Mouse (Mus musculus) left cerebral cortex, postnatal 25 days (tissue): ENCODE measurements around the gene Ndst2. TPM values are rescaled to one million over a fixed set of nuclear protein-coding genes. Genes with fewer than 3 reads are reported as not detected.
A peak's percentile ranks its signal among the peaks of the same experiment; 100 is the strongest.
"Not testable (repeated sequence)": the region's sequence is repeated elsewhere in the genome, so short reads cannot be mapped to it uniquely, and the experiment has no call there.

Source experiments
- DNase-seq, 2 experiments: peaks; one replicate each; pipeline ENCODE4 v3.0.0; 2022; ENCODE audit warnings: low spot score in 2 of 2, mixed read lengths in 1 of 2
- intact Hi-C: fragments of 180-260 bp; cut with DNase I; formaldehyde crosslinking; loops from one replicate; pipeline ENCODE4 v1.15.1; 2025
- total RNA-seq, 2 experiments: library from RNA; stranded (reverse); gene quantifications; 2 replicates each; pipeline ENCODE4 v1.2.3; 2021

Gene Ndst2
- total RNA-seq, 2 experiments from 2014 or later = 14.9 to 17.4 TPM

DNA sequence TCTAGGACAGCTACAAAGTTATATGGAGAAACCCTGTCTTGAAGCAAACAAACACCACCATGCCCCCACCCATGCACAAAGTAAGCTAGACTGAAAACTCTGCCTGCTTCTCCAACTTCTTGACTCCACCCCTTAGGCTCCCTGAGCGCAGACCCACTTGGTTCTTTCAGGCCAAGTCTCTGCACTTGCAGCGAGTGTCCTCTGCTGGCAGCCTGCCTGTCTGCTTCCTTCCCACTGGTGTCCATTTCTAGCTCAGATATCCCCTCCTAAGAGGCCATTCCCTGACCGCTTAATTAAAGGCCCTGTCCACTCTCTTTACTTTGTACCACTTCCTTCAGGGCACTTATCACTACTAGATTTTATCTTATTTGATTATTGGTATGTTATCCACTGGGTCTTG is 9.3 kb upstream of the Ndst2 start:
- intact Hi-C loops = no loop called here
- DNase-seq = no peak

DNA sequence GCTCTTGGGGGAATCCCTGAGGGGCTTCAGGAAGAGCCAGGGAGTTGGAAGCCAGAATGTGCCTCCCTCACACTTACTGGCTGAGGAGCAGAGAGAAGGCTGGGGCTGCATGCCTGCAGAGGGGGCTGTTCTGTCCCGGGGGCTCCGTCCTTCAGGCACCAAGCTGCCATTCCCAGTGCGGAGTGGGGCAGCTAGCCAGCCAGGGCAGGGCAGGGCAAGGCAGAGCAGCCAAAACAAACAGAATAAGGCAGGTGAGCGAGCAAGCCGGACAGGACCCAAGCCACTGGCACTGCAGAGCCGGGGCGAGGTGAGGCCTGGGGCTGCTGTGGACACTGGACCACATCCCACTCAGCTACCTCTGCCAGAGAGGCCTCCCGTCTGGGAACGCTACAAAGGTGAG is 6.9 kb upstream of the Ndst2 start:
- intact Hi-C loops = no loop called here
- no peak for DNase-seq

DNA sequence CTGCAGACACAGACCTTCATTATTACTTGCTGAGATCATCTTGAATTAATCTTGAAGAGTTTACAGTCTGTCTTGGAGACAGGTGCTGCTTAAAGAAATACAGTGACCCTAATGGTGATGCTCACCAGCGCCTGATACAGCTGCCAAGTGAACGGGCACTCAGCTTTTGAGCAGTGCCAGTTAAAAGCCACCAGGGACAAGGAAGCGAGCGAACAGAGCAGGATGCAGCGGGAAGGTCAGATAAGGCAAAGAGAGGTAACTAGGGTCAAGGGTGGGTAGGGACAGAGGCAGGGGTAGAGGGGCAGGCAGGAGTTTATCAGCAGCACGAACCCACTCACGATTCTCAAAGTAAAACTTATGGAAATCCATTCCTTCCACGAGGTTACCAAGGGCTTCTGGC is 4.1 kb upstream of the Ndst2 start:
- intact Hi-C loops = no loop called here
- no peak for DNase-seq

DNA sequence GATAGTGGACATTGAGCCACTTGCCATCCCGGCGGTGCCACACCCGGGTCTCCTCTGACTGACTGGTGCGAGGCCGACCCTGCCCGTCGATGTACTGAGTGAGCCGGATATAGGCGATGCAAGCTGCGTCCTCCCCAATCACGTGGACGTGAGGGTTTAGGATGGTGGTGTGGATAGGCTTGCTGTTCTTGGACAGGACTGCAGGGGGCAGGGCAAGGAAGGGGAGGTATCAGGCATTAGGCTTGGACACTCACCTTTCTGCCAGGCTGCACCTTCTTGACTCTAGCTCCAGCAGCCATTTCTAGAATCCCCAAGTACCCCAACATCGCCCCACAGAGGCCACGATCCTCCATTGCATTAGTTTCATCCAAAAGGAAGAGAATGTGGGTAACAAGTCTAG is 2.9 kb upstream of the Ndst2 start:
- intact Hi-C loops = no loop called here
- peak; percentile 34 to 41 for DNase-seq

DNA sequence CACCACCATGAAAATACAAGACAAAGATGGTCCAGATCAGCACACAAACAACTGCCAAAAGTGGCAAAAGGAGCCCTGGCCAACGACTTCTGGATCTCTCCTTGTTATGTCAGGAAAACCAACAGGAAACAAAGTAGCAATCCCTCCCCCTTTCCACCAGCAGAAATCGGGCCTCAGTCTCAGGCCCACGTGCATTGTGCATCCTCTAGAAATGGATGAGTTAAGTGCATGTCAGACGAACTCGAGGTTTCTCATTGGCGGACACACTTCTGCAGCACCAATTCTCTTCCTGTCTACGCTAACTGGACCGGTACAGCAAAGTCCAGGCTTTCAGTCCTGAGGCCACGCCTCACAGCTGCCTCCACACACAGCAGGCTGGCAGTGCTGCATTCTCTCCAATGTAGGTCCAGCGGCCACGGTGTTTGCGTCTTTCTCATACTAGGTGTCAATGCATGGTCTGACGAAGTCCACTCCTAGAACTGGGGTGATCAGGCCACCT is 1.6 kb upstream of the Ndst2 start:
- DNase-seq = no peak
- intact Hi-C loops = no loop called here

DNA sequence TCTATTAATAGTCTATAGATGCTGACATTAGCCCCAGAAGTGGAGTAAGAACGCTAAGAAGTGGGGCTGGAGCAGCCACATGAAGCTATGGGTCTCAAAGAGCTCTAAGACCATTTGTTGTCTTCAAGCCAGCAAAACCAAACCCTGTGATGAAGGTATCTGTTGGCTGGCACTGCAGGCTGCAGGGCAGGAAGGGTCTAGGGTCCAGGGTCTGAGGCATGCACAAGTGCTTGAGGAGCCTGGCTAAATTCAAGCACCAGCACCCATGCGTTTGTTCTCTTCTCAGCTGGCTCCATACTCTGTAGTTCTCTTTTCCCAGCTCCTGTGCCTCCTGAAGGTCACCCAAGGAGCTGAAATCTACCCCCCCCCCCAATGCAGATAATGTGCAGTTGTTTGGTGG is 690 bp upstream of the Ndst2 start:
- intact Hi-C loops = no loop called here
- DNase-seq = no peak

DNA sequence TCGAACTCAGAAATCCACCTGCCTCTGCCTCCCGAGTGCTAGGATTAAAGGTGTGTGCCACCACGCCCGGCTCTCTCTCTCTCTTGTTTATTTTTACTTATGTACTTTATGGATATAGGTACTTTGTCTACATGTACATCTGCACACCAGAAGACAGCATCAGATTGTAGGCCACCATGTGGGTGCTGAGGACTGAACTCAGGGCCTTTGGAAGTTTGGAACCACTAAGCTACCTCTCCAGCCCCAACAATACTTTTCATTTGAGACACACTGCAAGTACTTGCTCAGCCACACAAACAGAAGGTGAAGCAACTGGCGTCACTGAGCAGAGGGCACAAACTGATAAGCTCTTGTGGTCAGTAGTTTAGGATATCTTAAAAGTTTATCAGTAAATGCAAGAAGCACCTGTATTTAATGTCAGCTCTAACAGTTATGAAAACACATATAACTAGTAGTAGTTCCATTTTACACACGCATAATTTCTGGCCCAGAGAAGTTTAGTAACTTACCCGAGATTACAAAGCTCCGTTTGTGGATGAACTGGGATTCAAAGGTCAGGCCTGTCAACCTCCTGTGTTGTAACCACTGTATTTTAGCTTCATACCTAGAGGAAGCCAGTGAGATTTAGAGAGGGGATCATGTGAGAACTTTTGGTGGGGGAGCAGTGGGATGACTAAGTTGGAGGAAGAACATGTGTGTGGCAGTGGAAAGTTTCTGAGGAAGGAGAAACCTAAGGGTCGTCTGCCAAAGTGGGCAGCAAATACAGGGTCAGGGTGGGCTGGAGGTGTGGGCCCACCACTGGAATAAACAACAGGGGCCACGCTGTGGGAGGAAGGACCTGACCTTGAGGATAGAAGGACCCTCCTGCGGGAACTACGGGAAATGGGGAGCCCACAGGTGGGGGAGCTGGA is 1.1 kb downstream of the Ndst2 start:
- intact Hi-C loops = loop anchor here (5.0 kb wide), 1 partner anchor 284 kb away; no protein-coding TSS in a partner anchor

DNA sequence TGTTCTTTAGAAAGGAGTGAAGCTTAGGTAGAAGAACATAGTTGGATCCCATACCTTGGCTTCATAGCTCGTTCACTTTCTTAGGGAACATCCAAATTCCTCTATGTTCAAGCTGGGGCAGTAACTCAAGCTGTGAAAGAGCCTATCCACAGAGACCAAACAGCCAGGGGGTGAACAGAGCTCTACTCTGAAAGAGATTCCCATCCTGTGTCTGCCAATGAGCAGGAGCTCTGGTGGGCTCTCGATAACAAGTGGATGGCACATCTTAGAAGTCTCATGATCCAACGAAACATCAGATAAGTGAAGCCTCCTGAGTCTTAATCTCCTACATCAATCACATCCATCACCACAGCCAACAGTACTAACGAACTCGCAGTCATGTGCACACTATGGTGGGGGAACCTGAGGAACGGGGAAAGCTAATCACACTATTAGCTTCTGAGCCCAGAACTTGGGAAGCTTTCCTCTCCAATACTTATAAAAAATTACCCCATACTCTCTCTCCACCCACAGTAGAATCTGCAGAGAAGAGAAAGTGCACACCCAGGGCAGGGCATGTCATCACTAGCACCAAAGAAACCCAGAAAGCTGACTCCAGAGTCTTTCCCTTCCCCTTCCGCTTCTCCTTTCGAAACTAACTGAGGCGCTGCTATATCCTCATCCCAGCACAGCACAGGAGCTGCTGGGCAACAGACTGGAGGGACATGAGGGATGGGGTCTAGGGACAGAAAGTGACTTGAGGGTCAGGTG is 3.3 kb downstream of the Ndst2 start:
- intact Hi-C loops = loop anchor here (5.0 kb wide), 1 partner anchor 286 kb away; no protein-coding TSS in a partner anchor
- DNase-seq = no peak

More for the DNA sequence above, 1.1 kb downstream of the Ndst2 start:
- no peak for DNase-seq

DNA sequence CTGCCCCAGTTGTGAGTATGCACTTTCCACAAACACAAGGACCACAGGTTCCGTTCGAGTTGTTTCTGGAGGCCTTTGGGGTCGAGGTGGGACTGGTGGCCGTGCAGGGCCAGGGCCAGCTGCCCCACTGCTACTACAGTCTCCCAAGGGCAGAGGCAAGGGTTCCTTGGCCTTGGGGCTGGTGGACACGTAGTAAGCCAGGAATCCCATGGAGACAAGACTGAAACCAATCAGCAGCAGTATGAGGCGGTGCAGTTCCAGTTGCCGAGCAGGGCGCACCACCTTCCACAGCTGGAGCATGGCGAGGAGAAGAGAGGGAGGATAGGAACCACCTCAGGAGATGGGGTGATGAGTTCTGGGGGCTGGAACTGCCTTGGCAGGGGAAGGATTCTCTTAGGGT is 4.5 kb downstream of the Ndst2 start:
- no peak for DNase-seq
- intact Hi-C loops = loop anchor here (5.0 kb wide), 1 partner anchor 287 kb away; no protein-coding TSS in a partner anchor

DNA sequence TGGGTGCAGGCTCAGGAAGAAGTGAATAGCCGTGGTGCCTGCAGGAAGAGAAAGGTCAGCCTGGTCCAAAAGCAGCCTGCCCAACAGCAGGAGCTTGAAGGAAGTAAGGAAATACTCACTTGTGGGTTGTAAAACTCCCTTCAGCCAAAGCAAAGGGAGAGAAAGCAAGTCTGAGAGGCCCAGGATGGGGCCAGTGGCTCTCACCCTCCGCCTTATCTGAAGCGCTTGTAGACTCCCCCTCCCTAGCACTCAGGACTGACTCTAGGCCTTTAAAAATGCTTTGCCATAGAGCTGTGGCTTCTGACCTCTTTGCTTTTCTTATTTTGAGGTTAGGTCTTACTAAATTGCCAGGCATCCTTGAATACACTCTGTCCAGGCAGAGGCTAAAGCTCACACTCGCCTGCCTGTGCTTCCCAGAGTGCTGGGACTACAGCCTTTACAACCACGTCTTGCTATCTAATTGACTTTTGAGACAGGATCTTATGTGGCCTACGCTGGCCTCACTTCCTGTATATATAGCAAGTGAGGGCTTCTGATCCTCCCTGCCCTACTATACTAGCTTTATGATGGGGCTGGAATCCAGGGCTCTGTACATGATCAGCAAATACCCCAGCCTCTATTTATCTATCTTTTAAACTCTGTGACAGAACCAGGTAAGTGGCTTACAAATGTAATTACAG is 8.6 kb downstream of the Ndst2 start:
- DNase-seq = no peak
- intact Hi-C loops = no loop called here

DNA sequence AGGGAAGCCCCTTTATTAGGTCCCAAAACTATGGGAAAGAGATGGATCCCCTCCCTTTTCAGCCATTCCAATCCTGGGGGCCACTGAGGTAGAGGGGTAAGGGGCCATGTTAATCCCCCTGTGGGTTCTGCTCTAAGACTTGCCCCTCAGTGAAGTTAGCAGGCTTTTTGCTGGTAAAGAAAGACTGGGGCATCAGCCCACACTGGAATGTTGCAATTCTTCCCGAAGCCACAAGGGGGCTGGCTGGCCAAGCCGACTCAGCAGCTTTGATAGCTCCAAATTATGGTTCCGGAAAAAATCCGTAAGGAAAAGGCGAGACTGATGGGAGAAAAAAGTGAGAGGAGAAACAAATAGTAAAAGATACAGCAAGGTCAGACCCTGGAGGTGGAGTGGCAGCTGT is 10.3 kb downstream of the Ndst2 start:
- DNase-seq = peak; percentile 70 to 78
- intact Hi-C loops = no loop called here

DNA sequence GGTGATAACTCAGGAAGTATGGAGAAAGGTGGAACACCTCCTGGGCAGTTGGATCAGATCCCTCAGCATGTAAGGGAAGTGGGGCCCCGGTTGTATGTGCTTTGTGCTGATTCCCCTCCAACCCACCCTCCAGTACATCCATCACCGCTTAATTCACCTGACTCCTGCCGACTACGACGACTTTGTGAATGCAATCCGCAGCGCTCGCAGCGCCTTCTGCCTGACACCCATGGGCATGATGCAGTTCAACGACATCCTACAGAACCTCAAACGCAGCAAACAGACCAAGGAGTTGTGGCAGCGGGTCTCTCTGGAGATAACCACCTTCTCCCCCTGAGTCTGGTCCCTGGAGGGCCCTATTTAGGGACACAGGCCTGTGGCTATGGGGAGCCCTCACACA is 11.4 kb downstream of the Ndst2 start:
- intact Hi-C loops = no loop called here
- no peak for DNase-seq

DNA sequence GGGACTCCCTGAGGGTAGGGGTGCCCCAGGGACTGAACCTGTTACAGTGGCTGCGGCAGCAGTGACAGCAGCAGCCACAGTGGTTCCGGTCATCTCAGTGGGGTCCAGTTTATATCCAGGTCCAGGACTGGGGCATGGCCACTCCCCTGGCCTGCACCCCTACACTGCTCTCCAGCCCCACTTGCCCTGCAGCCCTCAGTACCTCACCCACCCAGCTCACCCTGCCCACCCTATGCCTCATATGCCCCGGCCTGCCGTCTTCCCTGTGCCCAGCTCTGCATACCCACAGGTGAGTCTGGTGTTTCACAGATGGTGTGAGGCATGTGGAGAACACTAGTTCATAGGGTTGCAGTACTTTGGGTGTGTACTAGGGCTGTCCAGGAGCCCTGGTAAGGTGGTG is 13.0 kb downstream of the Ndst2 start:
- no peak for DNase-seq
- intact Hi-C loops = no loop called here

DNA sequence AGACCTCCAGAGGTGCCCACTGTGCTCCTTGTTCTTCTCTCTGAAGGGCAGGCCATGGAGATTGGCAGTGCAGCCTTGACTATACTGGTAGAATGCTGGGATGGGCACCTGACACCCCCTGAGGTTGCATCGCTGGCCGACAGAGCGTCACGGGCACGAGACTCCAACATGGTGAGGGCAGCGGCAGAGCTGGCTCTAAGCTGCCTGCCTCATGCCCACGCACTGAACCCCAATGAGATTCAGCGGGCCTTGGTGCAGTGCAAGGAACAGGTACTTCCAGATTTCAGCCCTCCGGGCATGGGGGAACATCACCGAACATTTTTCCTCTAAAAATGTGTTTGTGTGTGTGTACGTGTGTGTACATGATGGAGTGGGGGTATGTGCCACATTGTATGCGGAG is 14.6 kb downstream of the Ndst2 start:
- intact Hi-C loops = no loop called here
- DNase-seq = no peak

DNA sequence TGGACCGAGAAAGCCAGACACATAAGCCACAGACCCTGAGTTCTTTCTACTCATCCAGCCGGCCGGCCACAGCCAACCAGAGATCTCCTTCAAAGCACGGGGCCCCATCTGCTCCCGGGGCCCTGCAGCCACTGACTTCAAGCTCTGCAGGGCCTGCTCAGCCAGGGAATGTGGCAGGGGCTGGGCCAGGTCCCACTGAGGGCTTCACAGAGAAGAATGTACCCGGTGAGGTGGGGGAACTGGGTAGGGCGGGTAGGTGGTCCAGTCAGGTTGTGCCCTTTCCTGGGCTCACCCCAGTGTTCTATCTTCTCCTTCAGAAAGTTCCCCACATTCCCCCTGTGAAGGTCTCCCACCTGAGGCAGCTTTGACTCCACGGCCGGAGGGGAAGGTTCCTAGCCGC is 15.9 kb downstream of the Ndst2 start:
- intact Hi-C loops = no loop called here
- no peak for DNase-seq

DNA sequence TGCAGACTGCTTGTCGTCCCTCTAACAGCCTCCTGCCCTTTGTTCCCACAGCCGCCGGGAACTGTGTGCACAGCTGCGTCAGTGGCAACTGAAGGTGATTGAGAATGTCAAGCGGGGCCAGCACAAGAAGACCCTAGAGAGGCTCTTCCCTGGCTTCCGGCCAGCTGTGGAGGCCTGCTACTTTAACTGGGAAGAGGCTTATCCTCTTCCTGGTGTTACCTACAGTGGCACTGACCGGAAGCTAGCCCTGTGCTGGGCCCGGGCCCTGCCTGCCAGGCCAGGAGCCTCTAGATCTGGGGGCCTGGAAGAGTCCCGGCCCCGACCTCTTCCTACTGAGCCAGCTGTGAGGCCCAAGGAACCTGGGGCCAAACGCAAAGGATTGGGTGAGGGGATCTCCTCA is 20.5 kb downstream of the Ndst2 start:
- intact Hi-C loops = no loop called here
- DNase-seq = no peak

DNA sequence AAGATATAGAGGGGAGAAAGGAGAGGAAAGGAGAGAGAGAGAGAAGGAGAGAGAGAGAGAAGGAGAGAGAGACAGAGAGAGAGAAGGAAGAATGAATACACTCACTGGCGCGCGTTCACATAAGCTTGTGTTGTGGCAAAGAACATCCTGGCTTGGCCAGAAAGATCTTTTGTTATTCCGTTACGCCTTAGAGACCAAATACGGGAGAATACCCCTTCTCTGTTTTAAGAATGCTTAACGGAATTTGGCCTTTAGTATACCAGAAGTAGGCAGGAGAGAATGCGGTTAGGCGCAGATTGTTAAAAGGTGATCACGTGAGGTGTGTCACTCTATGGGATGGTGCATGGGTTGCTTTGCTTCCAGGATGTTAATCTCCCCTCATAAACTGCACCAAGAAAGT is 26.1 kb downstream of the Ndst2 start:
- no peak for DNase-seq
- intact Hi-C loops = no loop called here

DNA sequence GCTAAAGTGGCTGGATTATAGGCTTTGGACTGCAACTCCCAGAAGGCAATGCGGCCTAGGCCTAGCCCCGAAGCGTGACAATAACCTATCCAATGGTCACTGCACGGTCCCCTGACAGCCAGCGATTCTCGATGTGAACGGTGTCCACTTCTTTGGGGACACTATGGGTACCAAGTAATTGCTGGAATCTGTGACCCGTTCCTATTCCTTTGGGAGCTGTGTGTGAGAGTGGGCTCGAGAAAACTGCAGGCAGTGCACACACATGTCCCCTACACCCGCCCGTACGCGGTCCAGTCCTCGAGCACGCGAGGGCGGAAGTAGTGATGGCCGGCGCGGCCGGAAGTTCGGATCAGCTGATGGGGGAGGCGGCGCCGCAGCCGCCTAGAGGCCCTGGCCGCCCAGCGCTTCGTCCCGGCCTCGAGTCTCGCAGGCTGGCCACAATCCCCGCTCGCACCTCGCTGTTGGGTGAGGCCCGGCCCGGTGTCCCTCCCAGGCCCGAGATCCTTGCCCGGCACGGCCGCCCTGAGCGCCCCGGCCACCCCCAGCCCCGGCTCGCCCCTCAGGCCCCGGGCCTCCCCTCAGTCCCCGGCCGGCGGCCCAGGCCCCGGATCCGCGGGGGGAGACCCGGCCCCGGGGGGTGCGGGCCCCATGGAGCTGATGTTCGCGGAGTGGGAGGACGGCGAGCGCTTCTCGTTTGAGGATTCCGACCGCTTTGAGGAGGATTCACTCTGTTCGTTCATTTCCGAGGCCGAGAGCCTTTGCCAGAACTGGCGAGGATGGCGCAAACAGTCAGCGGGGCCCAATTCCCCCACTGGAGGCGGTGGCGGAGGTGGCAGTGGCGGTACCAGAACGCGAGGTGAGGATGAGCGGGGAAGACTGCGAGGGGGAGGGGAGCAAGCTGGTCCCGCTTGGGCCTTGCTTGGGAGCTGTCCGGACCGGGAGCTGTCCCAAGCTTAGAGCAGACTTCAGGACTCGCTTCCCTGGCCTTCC is 26.9 kb downstream of the Ndst2 start, which contains the start of gene Zswim8:
Zswim8 (plus strand) TSS at position 352 of the 990 bp plus-strand sequence.
- intact Hi-C loops = no loop called here
- DNase-seq = peak; percentile 94 to 95

DNA sequence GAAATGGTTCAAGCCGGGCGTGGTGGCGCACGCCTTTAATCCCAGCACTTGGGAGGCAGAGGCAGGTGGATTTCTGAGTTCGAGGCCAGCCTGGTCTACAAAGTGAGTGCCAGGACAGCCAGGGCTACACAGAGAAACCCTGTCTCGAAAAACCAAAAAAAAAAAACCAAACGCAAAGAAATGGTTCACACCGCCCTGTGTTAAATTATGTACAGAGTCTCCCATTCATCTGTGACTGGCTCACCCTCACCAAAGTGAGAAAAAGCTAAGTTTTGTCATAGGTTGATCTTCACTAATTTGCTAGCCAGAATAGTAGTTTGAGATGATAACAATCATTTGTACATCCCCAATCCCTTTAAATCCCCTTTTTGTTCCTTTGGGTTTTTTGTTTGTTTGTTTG is 30.9 kb downstream of the Ndst2 start:
- intact Hi-C loops, DNase-seq: not testable (repeated sequence)
